Comparison of ENCODE assay signal across 27 mouse cellular contexts in genomic region chr16:24501197-24501596, GRCm38 (mm10).
DNase-seq lines count a peak whose midpoint lies in the region; ATAC-seq and TF ChIP-seq lines count a peak whose summit lies in the region.
"Had no signal": no experiment of that assay in that cellular context is flagged by ENCODE, and none has a peak within 500 bp of the region (broad histone marks: within the 10 kb centered on the region; RNA-seq: fewer than 3 reads in every experiment).

No protein-coding gene starts in this region.

- no peak for TF ChIP-seq POLR2A in limb, embryonic 14.5 days (IDR thresholded peaks at IDR 0.05; ENCODE audit: borderline replicate concordance, extremely low read depth, insufficient read depth, insufficient read length)

- no peak overlapping the region for H3K4me2 ChIP-seq in heart, embryonic 16.5 days (ENCODE audit: low read depth, low read length)
- no peak overlapping the region for H3K4me2 ChIP-seq in limb, embryonic 14.5 days (replicated peaks; ENCODE audit: low read depth, low read length, severe bottlenecking)
- H3K4me2 ChIP-seq: embryonic facial prominence, embryonic 12.5 days; forebrain, embryonic 12.5 days; hindbrain, embryonic 14.5 days; intestine, embryonic 15.5 days; limb, embryonic 15.5 days; lung, embryonic 14.5 days; midbrain, embryonic 13.5 days had no signal

- peak overlapping the region; percentile 72 for H3K27ac ChIP-seq in heart, embryonic 10.5 days
- H3K27ac ChIP-seq in heart, embryonic 16.5 days (ENCODE audit: low read length), result peak overlapping the region; percentile 76
- no peak overlapping the region for H3K27ac ChIP-seq in limb, embryonic 14.5 days (replicated peaks; ENCODE audit: low read depth, low read length)
- H3K27ac ChIP-seq in limb, embryonic 10.5 days, result no peak overlapping the region
- H3K27ac ChIP-seq: embryonic facial prominence, embryonic 12.5 days; forebrain, embryonic 12.5 days; hindbrain, embryonic 14.5 days; intestine, embryonic 15.5 days; limb, embryonic 15.5 days; liver, embryonic 14.5 days; midbrain, embryonic 13.5 days; stomach, postnatal 0 days had no signal

- intact Hi-C loops in heart, postnatal 14 days (cut with DNase I), result no loop called here
- intact Hi-C loops in heart, postnatal 25 days (cut with DNase I), result no loop called here

- ATAC-seq in heart, embryonic 16.5 days (replicated peaks; ENCODE audit: extremely low read depth, insufficient read depth, low FRiP score), result no peak
- ATAC-seq in limb, embryonic 14.5 days (ENCODE audit: low FRiP score, low read depth), result peak; percentile 37; the same call in 1 of the 2 replicates
- ATAC-seq in megakaryocyte progenitor cell, adult 5-6 weeks (replicated peaks; ENCODE audit: poor library complexity), result no peak
- ATAC-seq: CD4-positive, CD25-positive, alpha-beta regulatory T cell, adult 4 months; intestine, embryonic 15.5 days had no signal

- no peak overlapping the region for H3K4me3 ChIP-seq in heart, embryonic 10.5 days
- H3K4me3 ChIP-seq in heart, embryonic 16.5 days (ENCODE audit: low read length), result no peak overlapping the region
- H3K4me3 ChIP-seq in limb, embryonic 14.5 days (replicated peaks; ENCODE audit: low read length), result no peak overlapping the region
- no peak overlapping the region for H3K4me3 ChIP-seq in limb, embryonic 10.5 days
- H3K4me3 ChIP-seq: embryonic facial prominence, embryonic 12.5 days; erythroblast, embryonic 14.5 days; forebrain, embryonic 12.5 days; intestine, embryonic 15.5 days; limb, embryonic 15.5 days; megakaryocyte, embryonic 14.5 days; midbrain, embryonic 13.5 days had no signal

- H3K9me3 ChIP-seq in heart, embryonic 10.5 days, result no peaks in the 10 kb centered on the region
- no peaks in the 10 kb centered on the region for H3K9me3 ChIP-seq in heart, embryonic 16.5 days (replicated peaks; ENCODE audit: control insufficient read depth, low read length)
- H3K9me3 ChIP-seq in limb, embryonic 14.5 days (ENCODE audit: control insufficient read depth, low read length), result no peaks in the 10 kb centered on the region
- no peaks in the 10 kb centered on the region for H3K9me3 ChIP-seq in limb, embryonic 10.5 days (replicated peaks)
- H3K9me3 ChIP-seq: embryonic facial prominence, embryonic 12.5 days; forebrain, embryonic 12.5 days; intestine, embryonic 15.5 days; limb, embryonic 15.5 days; megakaryocyte, embryonic 14.5 days; midbrain, embryonic 13.5 days had no signal

- H3K4me1 ChIP-seq in heart, embryonic 10.5 days, result peaks cover 62% of the 10 kb centered on the region
- peaks cover 38% of the 10 kb centered on the region for H3K4me1 ChIP-seq in heart, embryonic 16.5 days (ENCODE audit: control insufficient read depth, insufficient read depth, low read length)
- H3K4me1 ChIP-seq in limb, embryonic 14.5 days (ENCODE audit: control insufficient read depth, insufficient read depth, low read length), result peaks cover 16% of the 10 kb centered on the region
- peaks cover 22% of the 10 kb centered on the region for H3K4me1 ChIP-seq in limb, embryonic 10.5 days

- no peak overlapping the region for H3K9ac ChIP-seq in heart, embryonic 16.5 days (ENCODE audit: low read length)
- no peak overlapping the region for H3K9ac ChIP-seq in limb, embryonic 14.5 days (ENCODE audit: low read depth, low read length, severe bottlenecking)
- H3K9ac ChIP-seq: embryonic facial prominence, embryonic 12.5 days; forebrain, embryonic 12.5 days; hindbrain, embryonic 14.5 days; intestine, embryonic 15.5 days; limb, embryonic 15.5 days; liver, embryonic 14.5 days; lung, embryonic 14.5 days; midbrain, embryonic 13.5 days had no signal

- 51% methylated on average over 6 of the region's 6 CpGs for WGBS in heart, embryonic 10.5 days
- WGBS in heart, embryonic 16.5 days, result 43% methylated on average over 6 of the region's 6 CpGs
- WGBS in limb, embryonic 14.5 days, result 64% methylated on average over 6 of the region's 6 CpGs
- WGBS in limb, embryonic 10.5 days, result 77% methylated on average over 6 of the region's 6 CpGs

- no peak for DNase-seq in heart, embryonic 10.5 days (ENCODE audit: low spot score)
- DNase-seq in heart, postnatal 14 days, result no peak
- no peak for DNase-seq in heart, postnatal 25 days (ENCODE audit: low spot score)
- DNase-seq in limb, embryonic 14.5 days (ENCODE audit: low spot score), result no peak
- DNase-seq in limb, embryonic 10.5 days (ENCODE audit: low spot score), result no peak
- DNase-seq: adrenal gland, postnatal 14 days; cerebellum, adult 2 months; cerebellum, postnatal 25 days; kidney, adult 8-10 months; kidney, postnatal 36 days; layer of hippocampus, adult 9-11 months; lung, embryonic 14.5 days; thymus, adult 2 months; thymus, postnatal 4 days had no signal

- no peaks in the 10 kb centered on the region for H3K36me3 ChIP-seq in heart, embryonic 10.5 days
- H3K36me3 ChIP-seq in heart, embryonic 16.5 days (ENCODE audit: control insufficient read depth, insufficient read depth), result no peaks in the 10 kb centered on the region
- H3K36me3 ChIP-seq in limb, embryonic 14.5 days (ENCODE audit: control insufficient read depth, insufficient read depth, low read length), result no peaks in the 10 kb centered on the region
- H3K36me3 ChIP-seq in limb, embryonic 10.5 days, result no peaks in the 10 kb centered on the region
- H3K36me3 ChIP-seq: embryonic facial prominence, embryonic 12.5 days; forebrain, embryonic 12.5 days; intestine, embryonic 15.5 days; limb, embryonic 15.5 days; midbrain, embryonic 13.5 days had no signal

- H3K27me3 ChIP-seq in heart, embryonic 10.5 days (ENCODE audit: insufficient read depth, poor library complexity, severe bottlenecking), result no peaks in the 10 kb centered on the region
- H3K27me3 ChIP-seq in heart, embryonic 16.5 days (ENCODE audit: control insufficient read depth, insufficient read depth, low read length), result no peaks in the 10 kb centered on the region
- H3K27me3 ChIP-seq in limb, embryonic 14.5 days (ENCODE audit: control insufficient read depth, insufficient read depth, low read length), result no peaks in the 10 kb centered on the region
- H3K27me3 ChIP-seq in limb, embryonic 10.5 days (ENCODE audit: low read depth, poor library complexity, severe bottlenecking), result no peaks in the 10 kb centered on the region
- H3K27me3 ChIP-seq: embryonic facial prominence, embryonic 12.5 days; forebrain, embryonic 12.5 days; intestine, embryonic 15.5 days; limb, embryonic 15.5 days; midbrain, embryonic 13.5 days had no signal

Comparison
In these comparisons a context has a peak if more than half of its experiments do, and no peak if none do; other contexts are left out.
1. H3K27ac ChIP-seq: peak in heart, embryonic 10.5 days (single experiment) and heart, embryonic 16.5 days (single experiment); none in limb, embryonic 14.5 days (single experiment) and limb, embryonic 10.5 days (single experiment).